Mouse (Mus musculus) forebrain, embryonic 14.5 days (tissue): ENCODE results near the gene Trp63. TPM values are rescaled to one million over a fixed set of nuclear protein-coding genes. Genes with fewer than 3 reads are reported as not detected.
A peak's percentile ranks its signal among the peaks of the same experiment; 100 is the strongest.

Experiments used
- ATAC-seq: fragments of 200-750 bp; cut with Nextera tagmentation; 2 replicates; pipeline ENCODE4 v1.8.0; 2017; ENCODE audit warnings: mild to moderate bottlenecking, moderate library complexity
- DNase-seq: peaks from one replicate; pipeline ENCODE4 v3.0.0-alpha.2; 2015; ENCODE audit warnings: low spot score
- H3K27ac ChIP-seq: fragments of 300-500 bp; sonication (generic); 2 replicates; pipeline ENCODE4 v1.5.1; 2014; ENCODE audit warnings: low read depth, mild to moderate bottlenecking, control low read depth, low read length, moderate library complexity
- H3K27me3 ChIP-seq: fragments of 300-500 bp; sonication (generic); replicated peaks from 2 replicates; pipeline ENCODE4 v1.6.1; 2014; ENCODE audit warnings: low read length, control low read depth, mixed read lengths; ENCODE audit not compliant: control insufficient read depth, insufficient read depth
- H3K36me3 ChIP-seq: fragments of 300-500 bp; sonication (generic); 2 replicates; pipeline ENCODE4 v1.6.1; 2014; ENCODE audit warnings: low read length, control low read depth; ENCODE audit not compliant: control insufficient read depth, insufficient read depth
- H3K4me1 ChIP-seq: fragments of 300-500 bp; sonication (generic); 2 replicates; pipeline ENCODE4 v1.6.1; 2014; ENCODE audit warnings: antibody characterized with exemption, low read length, control low read depth; ENCODE audit not compliant: control insufficient read depth, insufficient read depth
- H3K4me2 ChIP-seq: fragments of 300-500 bp; sonication (generic); 2 replicates; pipeline ENCODE4 v1.6.1; 2014; ENCODE audit warnings: mild to moderate bottlenecking, control low read depth, low read length
- H3K4me3 ChIP-seq: fragments of 300-500 bp; sonication (generic); 2 replicates; pipeline ENCODE4 v1.5.1; 2014; ENCODE audit warnings: low read depth, low read length, control low read depth
- H3K9ac ChIP-seq: fragments of 300-500 bp; sonication (generic); 2 replicates; pipeline ENCODE4 v1.6.1; 2014; ENCODE audit warnings: mild to moderate bottlenecking, low read length, control low read depth, moderate library complexity
- H3K9me3 ChIP-seq: fragments of 300-500 bp; sonication (generic); replicated peaks from 2 replicates; pipeline ENCODE4 v1.6.1; 2016; ENCODE audit warnings: low read length, control low read depth, mixed read lengths; ENCODE audit not compliant: control insufficient read depth
- WGBS: fragments of 180-500 bp; shearing (Covaris S2); extraction: QIAGEN DNeasy Blood & Tissue Kit; methylation state at CpG from one replicate; pipeline ENCODE4 v1.1.7; 2014; 5-methylcytosine and 5-hydroxymethylcytosine counted together
- polyA plus RNA-seq: library from polyadenylated mRNA; unstranded; fragments of >200 nt; fragmentation: Nextera tagmentation; extraction: Ambion mirVana; gene quantifications from 2 replicates; pipeline ENCODE4 v1.2.1, GENCODE M21; 2014

The Trp63 gene
- polyA plus RNA-seq, 1 experiment from 2014 or later: 0.04 TPM

GRCm38 (mm10) chr16:25875681-25876080 is 192.1 kb downstream of the Trp63 start:
- Histone ChIP-seq H3K4me2 (no peak overlapping the region), H3K27me3 (no peaks in the 10 kb centered on the region), H3K36me3 (no peaks in the 10 kb centered on the region), H3K9ac (no peak overlapping the region), H3K4me3 (no peak overlapping the region), H3K27ac (no peak overlapping the region), H3K4me1 (no peaks in the 10 kb centered on the region), H3K9me3 (no peaks in the 10 kb centered on the region)
- WGBS: 44% methylated on average over 2 of the region's 2 CpGs
- no peak for ATAC-seq
- DNase-seq: peak; percentile 7

GRCm38 (mm10) chr16:25877416-25877965 is 193.9 kb downstream of the Trp63 start:
- Histone ChIP-seq H3K4me2 (no peak overlapping the region), H3K27ac (no peak overlapping the region), H3K4me1 (no peaks in the 10 kb centered on the region), H3K9me3 (no peaks in the 10 kb centered on the region), H3K27me3 (no peaks in the 10 kb centered on the region), H3K36me3 (no peaks in the 10 kb centered on the region), H3K4me3 (no peak overlapping the region), H3K9ac (no peak overlapping the region)
- DNase-seq (no peak), ATAC-seq (no peak)
- 69% methylated on average over 7 of the region's 7 CpGs for WGBS

- Histone ChIP-seq H3K4me1 (no peaks in the 10 kb centered on the region), H3K4me3 (no peak overlapping the region), H3K27ac (no peak overlapping the region), H3K9me3 (no peaks in the 10 kb centered on the region), H3K27me3 (no peaks in the 10 kb centered on the region), H3K9ac (no peak overlapping the region), H3K4me2 (no peak overlapping the region), H3K36me3 (no peaks in the 10 kb centered on the region)
- ATAC-seq: no peak
- DNase-seq: no peak
These were observed 194.6 kb downstream of the Trp63 start for GRCm38 (mm10) chr16:25878116-25878515.

- no peak overlapping the region for H3K4me2 ChIP-seq
- no peaks in the 10 kb centered on the region for H3K9me3 ChIP-seq
- DNase-seq (no peak), ATAC-seq (no peak)
- H3K4me1 ChIP-seq: no peaks in the 10 kb centered on the region
- H3K27me3 ChIP-seq: no peaks in the 10 kb centered on the region
- no peak overlapping the region for H3K4me3 ChIP-seq
- 92% methylated on average over 4 of the region's 4 CpGs for WGBS
- no peak overlapping the region for H3K27ac ChIP-seq
- H3K36me3 ChIP-seq: no peaks in the 10 kb centered on the region
- no peak overlapping the region for H3K9ac ChIP-seq
These were observed 215.5 kb downstream of the Trp63 start for GRCm38 (mm10) chr16:25899071-25899470.

GRCm38 (mm10) chr16:25899657-25900056 is 216.1 kb downstream of the Trp63 start:
- no peak overlapping the region for H3K4me2 ChIP-seq
- no peaks in the 10 kb centered on the region for H3K27me3 ChIP-seq
- no peaks in the 10 kb centered on the region for H3K36me3 ChIP-seq
- no peaks in the 10 kb centered on the region for H3K9me3 ChIP-seq
- ATAC-seq (no peak), DNase-seq (no peak)
- H3K27ac ChIP-seq: no peak overlapping the region
- no peak overlapping the region for H3K9ac ChIP-seq
- WGBS: 88% methylated on average over 2 of the region's 2 CpGs
- no peak overlapping the region for H3K4me3 ChIP-seq
- H3K4me1 ChIP-seq: no peaks in the 10 kb centered on the region

GRCm38 (mm10) chr16:25900389-25900908 is 216.9 kb downstream of the Trp63 start:
- ATAC-seq: no peak
- no peak for DNase-seq
- Histone ChIP-seq H3K27ac (no peak overlapping the region), H3K27me3 (no peaks in the 10 kb centered on the region), H3K9me3 (no peaks in the 10 kb centered on the region), H3K4me1 (no peaks in the 10 kb centered on the region), H3K4me2 (no peak overlapping the region), H3K4me3 (no peak overlapping the region), H3K9ac (no peak overlapping the region), H3K36me3 (no peaks in the 10 kb centered on the region)
- WGBS: 29% methylated on average over 3 of the region's 3 CpGs

GRCm38 (mm10) chr16:25912185-25912584 is 228.6 kb downstream of the Trp63 start:
- Histone ChIP-seq H3K4me2 (no peak overlapping the region), H3K4me1 (no peaks in the 10 kb centered on the region), H3K27ac (no peak overlapping the region), H3K36me3 (no peaks in the 10 kb centered on the region), H3K9ac (no peak overlapping the region), H3K27me3 (no peaks in the 10 kb centered on the region), H3K9me3 (no peaks in the 10 kb centered on the region), H3K4me3 (no peak overlapping the region)
- ATAC-seq: no peak
- no peak for DNase-seq
- WGBS: 62% methylated on average over 1 of the region's 1 CpGs

- ATAC-seq: no peak
- no peak overlapping the region for H3K4me3 ChIP-seq
- no peak for DNase-seq
- WGBS: 91% methylated on average over 2 of the region's 2 CpGs
- no peaks in the 10 kb centered on the region for H3K9me3 ChIP-seq
- no peaks in the 10 kb centered on the region for H3K36me3 ChIP-seq
- H3K4me1 ChIP-seq: no peaks in the 10 kb centered on the region
- H3K27ac ChIP-seq: no peak overlapping the region
- H3K4me2 ChIP-seq: no peak overlapping the region
- no peak overlapping the region for H3K9ac ChIP-seq
- H3K27me3 ChIP-seq: no peaks in the 10 kb centered on the region
These were observed 250.6 kb downstream of the Trp63 start for GRCm38 (mm10) chr16:25934181-25934580.
